Mouse (Mus musculus) midbrain, embryonic 13.5 days (tissue): ENCODE measurements at regions not wholly inside any gene's neighbourhood (a gene's known extent, or its start where the extent isn't known, plus 50 kb on each side); places are given as distances from the start of the nearest gene placed in this dataset.

Experiments used
- ATAC-seq: fragments of 200-750 bp; cut with Nextera tagmentation; 2 replicates; pipeline ENCODE4 v1.8.0; 2017; ENCODE audit warnings: mild to moderate bottlenecking, moderate TSS enrichment, moderate library complexity
- H3K27ac ChIP-seq: fragments of 300-500 bp; sonication (generic); 2 replicates; pipeline ENCODE4 v1.5.1; 2015; ENCODE audit warnings: inconsistent platforms, mild to moderate bottlenecking, moderate library complexity
- H3K27me3 ChIP-seq: fragments of 300-500 bp; sonication (generic); 2 replicates; pipeline ENCODE4 v1.6.1; 2015; ENCODE audit warnings: mild to moderate bottlenecking, inconsistent platforms
- H3K36me3 ChIP-seq: fragments of 300-500 bp; sonication (generic); 2 replicates; pipeline ENCODE4 v1.6.1; 2015; ENCODE audit warnings: mild to moderate bottlenecking, inconsistent platforms
- H3K4me1 ChIP-seq: fragments of 300-500 bp; sonication (generic); replicated peaks from 2 replicates; pipeline ENCODE4 v1.6.1; 2015; ENCODE audit warnings: inconsistent platforms
- H3K4me2 ChIP-seq: fragments of 300-500 bp; sonication (generic); replicated peaks from 2 replicates; pipeline ENCODE4 v1.6.1; 2015; ENCODE audit warnings: moderate library complexity, mild to moderate bottlenecking, inconsistent platforms
- H3K4me3 ChIP-seq: fragments of 300-500 bp; sonication (generic); replicated peaks from 2 replicates; pipeline ENCODE4 v1.5.1; 2015; ENCODE audit warnings: mild to moderate bottlenecking, inconsistent platforms
- H3K9ac ChIP-seq: fragments of 300-500 bp; sonication (generic); replicated peaks from 2 replicates; pipeline ENCODE4 v1.6.1; 2015; ENCODE audit warnings: mild to moderate bottlenecking, inconsistent platforms
- H3K9me3 ChIP-seq: fragments of 300-500 bp; sonication (generic); 2 replicates; pipeline ENCODE4 v1.6.1; 2016; ENCODE audit warnings: mild to moderate bottlenecking, inconsistent platforms
- WGBS: fragments of 180-500 bp; shearing (Covaris S2); methylation state at CpG from one replicate; pipeline ENCODE4 v1.1.7; 2015; 5-methylcytosine and 5-hydroxymethylcytosine counted together

- peak overlapping the region; percentile 14; the same call in 1 of the 2 replicates for H3K4me3 ChIP-seq
- WGBS = 4% methylated on average over 16 of the region's 16 CpGs
- peaks cover 16% of the 10 kb centered on the region for H3K4me1 ChIP-seq
- peak overlapping the region; percentile 49 for H3K4me2 ChIP-seq
- H3K9ac ChIP-seq = 0 out of 2 replicates have a peak overlapping the region, but pooled peaks have one; percentile 39
- no peak overlapping the region for H3K27ac ChIP-seq
- H3K27me3 ChIP-seq = no peaks in the 10 kb centered on the region
- no peaks in the 10 kb centered on the region for H3K36me3 ChIP-seq
- peak; percentile 58; the same call in 1 of the 2 replicates for ATAC-seq
- no peaks in the 10 kb centered on the region for H3K9me3 ChIP-seq
These were observed 61.2 kb upstream of the Ankrd28 start for GRCm38 (mm10) chr14:31891500-31892185.

- Histone ChIP-seq H3K4me2 (no peak overlapping the region), H3K36me3 (no peaks in the 10 kb centered on the region), H3K9me3 (no peaks in the 10 kb centered on the region), H3K4me1 (peaks cover 16% of the 10 kb centered on the region), H3K4me3 (no peak overlapping the region), H3K27ac (no peak overlapping the region), H3K9ac (no peak overlapping the region), H3K27me3 (no peaks in the 10 kb centered on the region)
- WGBS = 8% methylated on average over 6 of the region's 6 CpGs
- ATAC-seq = no peak
These were observed 61.7 kb upstream of the Ankrd28 start for GRCm38 (mm10) chr14:31892186-31892510.

- 85% methylated on average over 1 of the region's 1 CpGs for WGBS
- H3K27ac ChIP-seq = no peak overlapping the region
- H3K4me1 ChIP-seq = peaks cover 11% of the 10 kb centered on the region
- ATAC-seq = no peak
- H3K4me2 ChIP-seq = no peak overlapping the region
- no peaks in the 10 kb centered on the region for H3K27me3 ChIP-seq
- no peak overlapping the region for H3K9ac ChIP-seq
- no peaks in the 10 kb centered on the region for H3K36me3 ChIP-seq
- no peaks in the 10 kb centered on the region for H3K9me3 ChIP-seq
- no peak overlapping the region for H3K4me3 ChIP-seq
These were observed 66.0 kb upstream of the Ankrd28 start for GRCm38 (mm10) chr14:31896500-31896899.

GRCm38 (mm10) chr14:31899504-31899903 lies 69.1 kb upstream of the Ankrd28 start:
- 55% methylated on average over 8 of the region's 8 CpGs for WGBS

GRCm38 (mm10) chr14:31899906-31900305 lies 69.5 kb upstream of the Ankrd28 start:
- Histone ChIP-seq H3K4me1 (0 out of 2 replicates have a peak, but pooled peaks cover 4% of the 10 kb centered on the region), H3K4me3 (no peak overlapping the region), H3K9ac (no peak overlapping the region), H3K27me3 (no peaks in the 10 kb centered on the region), H3K9me3 (no peaks in the 10 kb centered on the region), H3K36me3 (no peaks in the 10 kb centered on the region), H3K4me2 (no peak overlapping the region), H3K27ac (no peak overlapping the region)
- WGBS = 78% methylated on average over 4 of the region's 4 CpGs
- no peak for ATAC-seq

More at GRCm38 (mm10) chr14:31899504-31899903, 69.1 kb upstream of the Ankrd28 start:
- H3K9ac ChIP-seq = no peak overlapping the region
- H3K27ac ChIP-seq = no peak overlapping the region
- ATAC-seq = no peak
- H3K27me3 ChIP-seq = no peaks in the 10 kb centered on the region
- 0 out of 2 replicates have a peak, but pooled peaks cover 4% of the 10 kb centered on the region for H3K4me1 ChIP-seq
- no peaks in the 10 kb centered on the region for H3K36me3 ChIP-seq
- H3K9me3 ChIP-seq = no peaks in the 10 kb centered on the region
- no peak overlapping the region for H3K4me3 ChIP-seq
- H3K4me2 ChIP-seq = no peak overlapping the region

GRCm38 (mm10) chr14:31901901-31902300 lies 71.5 kb upstream of the Ankrd28 start:
- 57% methylated on average over 4 of the region's 4 CpGs for WGBS
- no peak overlapping the region for H3K4me2 ChIP-seq
- H3K27ac ChIP-seq = no peak overlapping the region
- no peaks in the 10 kb centered on the region for H3K27me3 ChIP-seq
- ATAC-seq = no peak
- no peaks in the 10 kb centered on the region for H3K36me3 ChIP-seq
- H3K9me3 ChIP-seq = no peaks in the 10 kb centered on the region
- 0 out of 2 replicates have a peak, but pooled peaks cover 4% of the 10 kb centered on the region for H3K4me1 ChIP-seq
- no peak overlapping the region for H3K4me3 ChIP-seq
- H3K9ac ChIP-seq = no peak overlapping the region

- 83% methylated on average over 3 of the region's 3 CpGs for WGBS
- no peaks in the 10 kb centered on the region for H3K27me3 ChIP-seq
These were observed 73.2 kb upstream of the Ankrd28 start for GRCm38 (mm10) chr14:31903664-31904063.

GRCm38 (mm10) chr14:31908591-31908990 lies 78.1 kb upstream of the Ankrd28 start:
- no peak overlapping the region for H3K4me3 ChIP-seq
- ATAC-seq = no peak
- no peak overlapping the region for H3K27ac ChIP-seq
- no peaks in the 10 kb centered on the region for H3K36me3 ChIP-seq
- no peaks in the 10 kb centered on the region for H3K4me1 ChIP-seq
- no peaks in the 10 kb centered on the region for H3K27me3 ChIP-seq
- H3K9me3 ChIP-seq = no peaks in the 10 kb centered on the region
- no peak overlapping the region for H3K9ac ChIP-seq
- no peak overlapping the region for H3K4me2 ChIP-seq
- 82% methylated on average over 7 of the region's 7 CpGs for WGBS

More at GRCm38 (mm10) chr14:31903664-31904063, 73.2 kb upstream of the Ankrd28 start:
- no peaks in the 10 kb centered on the region for H3K9me3 ChIP-seq
- no peaks in the 10 kb centered on the region for H3K36me3 ChIP-seq
- H3K27ac ChIP-seq = no peak overlapping the region
- H3K4me2 ChIP-seq = no peak overlapping the region
- 0 out of 2 replicates have a peak, but pooled peaks cover 4% of the 10 kb centered on the region for H3K4me1 ChIP-seq
- no peak for ATAC-seq
- H3K9ac ChIP-seq = no peak overlapping the region
- H3K4me3 ChIP-seq = no peak overlapping the region

- H3K9ac ChIP-seq = no peak overlapping the region
- 86% methylated on average over 4 of the region's 4 CpGs for WGBS
- H3K36me3 ChIP-seq = no peaks in the 10 kb centered on the region
- H3K4me3 ChIP-seq = no peak overlapping the region
- H3K4me2 ChIP-seq = no peak overlapping the region
- H3K4me1 ChIP-seq = no peaks in the 10 kb centered on the region
- no peaks in the 10 kb centered on the region for H3K27me3 ChIP-seq
- H3K27ac ChIP-seq = no peak overlapping the region
- no peaks in the 10 kb centered on the region for H3K9me3 ChIP-seq
- ATAC-seq = no peak
These were observed 78.8 kb upstream of the Ankrd28 start for GRCm38 (mm10) chr14:31909291-31909690.

GRCm38 (mm10) chr14:31910809-31911208 lies 80.4 kb upstream of the Ankrd28 start:
- Histone ChIP-seq H3K4me1 (no peaks in the 10 kb centered on the region), H3K27ac (no peak overlapping the region), H3K4me3 (no peak overlapping the region), H3K9me3 (no peaks in the 10 kb centered on the region), H3K36me3 (no peaks in the 10 kb centered on the region), H3K4me2 (no peak overlapping the region), H3K27me3 (no peaks in the 10 kb centered on the region), H3K9ac (no peak overlapping the region)
- ATAC-seq = no peak
- WGBS = 96% methylated on average over 2 of the region's 2 CpGs

- H3K4me3 ChIP-seq = no peak overlapping the region
- peaks cover 11% of the 10 kb centered on the region; the same call in 1 of the 2 replicates for H3K9me3 ChIP-seq
- no peak overlapping the region for H3K4me2 ChIP-seq
- no peaks in the 10 kb centered on the region for H3K4me1 ChIP-seq
- no peak for ATAC-seq
- no peak overlapping the region for H3K27ac ChIP-seq
- H3K9ac ChIP-seq = no peak overlapping the region
- H3K36me3 ChIP-seq = no peaks in the 10 kb centered on the region
- no peaks in the 10 kb centered on the region for H3K27me3 ChIP-seq
- WGBS = 89% methylated on average over 4 of the region's 4 CpGs
These were observed 88.0 kb upstream of the Ankrd28 start for GRCm38 (mm10) chr14:31918461-31918860.

GRCm38 (mm10) chr14:31918921-31919320 lies 88.5 kb upstream of the Ankrd28 start:
- no peak for ATAC-seq
- H3K4me1 ChIP-seq = no peaks in the 10 kb centered on the region
- no peak overlapping the region for H3K4me2 ChIP-seq
- no peak overlapping the region for H3K9ac ChIP-seq
- peaks cover 11% of the 10 kb centered on the region; the same call in 1 of the 2 replicates for H3K9me3 ChIP-seq
- no peak overlapping the region for H3K27ac ChIP-seq
- H3K27me3 ChIP-seq = no peaks in the 10 kb centered on the region
- H3K4me3 ChIP-seq = no peak overlapping the region
- 90% methylated on average over 1 of the region's 1 CpGs for WGBS
- H3K36me3 ChIP-seq = no peaks in the 10 kb centered on the region
